16 mouse cellular contexts compared by ENCODE assay signal in the genomic region with DNA sequence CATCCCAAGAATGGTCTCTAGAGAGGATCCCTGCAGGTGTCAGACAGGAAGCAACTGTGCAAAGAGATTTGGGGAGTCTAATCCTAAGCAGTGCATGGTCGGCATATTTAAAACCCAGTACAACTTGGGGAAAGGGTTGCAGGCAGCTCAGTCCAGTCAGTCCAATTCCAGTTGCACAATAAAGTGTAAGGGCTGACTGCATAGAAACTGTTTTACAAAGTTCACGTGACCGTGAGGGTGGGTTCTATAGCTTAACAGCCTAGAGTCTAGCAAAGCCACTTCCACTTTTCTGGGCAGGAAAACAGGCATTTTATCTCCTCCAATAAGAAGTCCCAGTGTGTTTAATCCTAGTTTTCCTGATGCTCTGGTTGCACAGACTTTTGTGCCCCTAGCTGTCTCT.
"Had no signal": no experiment of that assay in that cellular context is flagged by ENCODE, and none has a peak within 500 bp of the region (broad histone marks: within the 10 kb centered on the region; RNA-seq: fewer than 3 reads in every experiment).

No protein-coding gene starts in this region.

- H3K4me1 ChIP-seq: lung, embryonic 15.5 days; midbrain, embryonic 12.5 days had no signal

- ATAC-seq: intestine, postnatal 0 days; midbrain, embryonic 16.5 days had no signal

- H3K9me3 ChIP-seq: lung, embryonic 15.5 days; midbrain, embryonic 12.5 days had no signal

- H3K4me3 ChIP-seq: left cerebral cortex, adult 2 months; lung, embryonic 15.5 days; midbrain, embryonic 12.5 days; myocyte had no signal

- H3K4me2 ChIP-seq: lung, embryonic 15.5 days; midbrain, embryonic 12.5 days had no signal

- H3K27ac ChIP-seq: kidney, postnatal 0 days; left cerebral cortex, adult 2 months; liver, embryonic 14.5 days; lung, embryonic 15.5 days; midbrain, embryonic 12.5 days; stomach, postnatal 0 days had no signal

- H3K27me3 ChIP-seq: lung, embryonic 15.5 days; midbrain, embryonic 12.5 days had no signal

- H3K9ac ChIP-seq: liver, embryonic 14.5 days; lung, embryonic 15.5 days; midbrain, embryonic 12.5 days had no signal

- DNase-seq: kidney, adult 2 months; kidney, postnatal 25 days; layer of hippocampus, postnatal 36 days; lung, adult 18-20 months; lung, postnatal 10 days; lung, postnatal 36 days; thymus, postnatal 25 days had no signal
